Mouse (Mus musculus): ENCODE measurements around the gene Nkx2-4. TPM values are rescaled to one million over a fixed set of nuclear protein-coding genes. Genes with fewer than 3 reads are reported as not detected.

The Nkx2-4 gene
- polyA plus RNA-seq (2015; fragmentation: Nextera tagmentation; extraction: Ambion mirVana), result not detected in 2 replicates

GRCm38 (mm10) chr2:147085072-147085870 lies at the start of gene Nkx2-4:
Gene Nkx2-4 (minus strand): TSS chr2:147085445.

Other genes with a start within 250 kb of the Nkx2-4 start
- 47.1 and 55.9 TPM in 2 replicates for gene Kiz, start 229.6 kb downstream of the Nkx2-4 start, polyA plus RNA-seq (2015; fragmentation: Nextera tagmentation; extraction: Ambion mirVana)
- gene Xrn2, start 72.4 kb downstream of the Nkx2-4 start, polyA plus RNA-seq (2015; fragmentation: Nextera tagmentation; extraction: Ambion mirVana), result 39.0 and 54.2 TPM in 2 replicates
- not detected in 2 replicates for gene Nkx2-2, start 108.8 kb upstream of the Nkx2-4 start, polyA plus RNA-seq (2015; fragmentation: Nextera tagmentation; extraction: Ambion mirVana)

Measured in adrenal gland, postnatal 0 days (tissue).